Comparison of ENCODE assay signal across 14 mouse cellular contexts in the genomic region with DNA sequence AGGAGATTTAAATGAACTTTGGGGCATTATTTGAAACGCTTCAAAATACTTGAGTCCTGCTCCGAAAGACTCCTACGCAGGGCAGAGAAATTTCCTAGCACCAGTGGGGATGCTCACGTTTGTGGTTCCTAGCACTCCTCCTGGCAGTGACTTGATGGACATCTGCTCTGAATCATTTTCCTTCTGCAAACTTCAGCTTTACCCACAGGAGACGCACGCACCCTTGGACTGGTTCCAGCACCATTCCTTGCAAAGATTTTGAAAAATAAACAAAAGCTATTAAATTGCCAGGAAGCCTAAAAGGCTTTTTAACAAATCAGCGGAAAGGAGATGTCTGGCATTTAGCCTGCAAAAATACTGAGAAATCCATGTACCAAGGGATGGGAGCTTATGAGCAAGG. TPM values are rescaled to one million over a fixed set of nuclear protein-coding genes. Genes with fewer than 3 reads are reported as not detected.
DNase-seq lines count a peak whose midpoint lies in the region; ATAC-seq and TF ChIP-seq lines count a peak whose summit lies in the region.
"Had no signal": no experiment of that assay in that cellular context is flagged by ENCODE, and none has a peak within 500 bp of the region (broad histone marks: within the 10 kb centered on the region; RNA-seq: fewer than 3 reads in every experiment).

No protein-coding gene starts in this region.

- TF ChIP-seq CTCF in stomach, postnatal 0 days (IDR thresholded peaks at IDR 0.05; ENCODE audit: low read depth) = no peak

- ATAC-seq in monocyte, adult 5-6 weeks (replicated peaks; ENCODE audit: insufficient number of reproducible peaks, low FRiP score, low TSS enrichment, poor library complexity, severe bottlenecking) = no peak
- no peak for ATAC-seq in stomach, postnatal 0 days (ENCODE audit: low FRiP score, low TSS enrichment)
- ATAC-seq: intestine, embryonic 15.5 days; midbrain, embryonic 16.5 days had no signal

- peak; percentile 26 for DNase-seq in kidney, postnatal 14 days
- DNase-seq in kidney, postnatal 36 days = no peak
- DNase-seq in right cerebral cortex, adult 18-20 months = peak; percentile 49
- DNase-seq in right cerebral cortex, postnatal 25 days = no peak
- peak; percentile 55 to 56 for DNase-seq in layer of hippocampus, adult 18-20 months (ENCODE audit: low spot score in 2 of 2)
- no peak for DNase-seq in stomach, postnatal 0 days (ENCODE audit: low spot score)
- DNase-seq: adrenal gland, postnatal 14 days; heart, postnatal 36 days; lung, postnatal 4 days had no signal

- H3K4me2 ChIP-seq in stomach, postnatal 0 days (replicated peaks; ENCODE audit: low read depth) = no peak overlapping the region
- H3K4me2 ChIP-seq: intestine, embryonic 15.5 days had no signal

- H3K27ac ChIP-seq in stomach, postnatal 0 days (replicated peaks) = no peak overlapping the region
- H3K27ac ChIP-seq: heart, embryonic 10.5 days; intestine, embryonic 15.5 days had no signal

- no peaks in the 10 kb centered on the region for H3K4me1 ChIP-seq in stomach, postnatal 0 days (replicated peaks; ENCODE audit: control insufficient read depth, insufficient read depth)
- H3K4me1 ChIP-seq: heart, embryonic 10.5 days; intestine, embryonic 15.5 days had no signal

- H3K4me3 ChIP-seq in stomach, postnatal 0 days (ENCODE audit: low read depth, low read length) = no peak overlapping the region
- H3K4me3 ChIP-seq: erythroblast, embryonic 14.5 days; heart, embryonic 10.5 days; intestine, embryonic 15.5 days had no signal

- H3K9me3 ChIP-seq in stomach, postnatal 0 days (ENCODE audit: control insufficient read depth, low read length) = no peaks in the 10 kb centered on the region
- H3K9me3 ChIP-seq: heart, embryonic 10.5 days; intestine, embryonic 15.5 days had no signal

- no peak for TF ChIP-seq EP300 in stomach, postnatal 0 days (optimal IDR thresholded peaks at IDR 0.05)

- no peaks in the 10 kb centered on the region for H3K27me3 ChIP-seq in stomach, postnatal 0 days (ENCODE audit: control insufficient read depth, insufficient read depth, low read length)
- H3K27me3 ChIP-seq: intestine, embryonic 15.5 days had no signal

- no peak overlapping the region for H3K9ac ChIP-seq in stomach, postnatal 0 days (ENCODE audit: low read length)
- H3K9ac ChIP-seq: intestine, embryonic 15.5 days had no signal

- WGBS in stomach, postnatal 0 days = 47% methylated on average over 7 of the region's 7 CpGs

- H3K36me3 ChIP-seq in stomach, postnatal 0 days (ENCODE audit: control insufficient read depth, insufficient read depth, low read length) = no peaks in the 10 kb centered on the region
- H3K36me3 ChIP-seq: heart, embryonic 10.5 days; intestine, embryonic 15.5 days had no signal

RNA-seq across cellular contexts. Expression of a gene that starts 28.1 kb away (rescaled TPM):
- total RNA-seq in layer of hippocampus, adult 18-20 months (2021) = 10 to 100 TPM; 63.9 to 72.3 TPM
- not detected in 3 replicates for total RNA-seq in monocyte, adult 5-6 weeks (2017)
- polyA plus RNA-seq in stomach, postnatal 0 days (2015; fragmentation: Nextera tagmentation; extraction: Ambion mirVana) = 0.42 and 0.47 TPM in 2 replicates

Comparison
In these comparisons a context has a peak if more than half of its experiments do, and no peak if none do; other contexts are left out.
1. DNase-seq: peak in kidney, postnatal 14 days (single experiment), right cerebral cortex, adult 18-20 months (single experiment) and layer of hippocampus, adult 18-20 months (2 of 2); none in kidney, postnatal 36 days (0 of 2), right cerebral cortex, postnatal 25 days (single experiment) and stomach, postnatal 0 days (single experiment).
2. RNA of a gene that starts 28.1 kb away (total RNA-seq): 63.9 to 72.3 TPM in layer of hippocampus, adult 18-20 months; not detected in monocyte, adult 5-6 weeks; every median in the first group is over 10 times any median in the second.